In genomic region chr10:4838099-4838498, GRCm38 (mm10) we compare ENCODE assay signal across 31 mouse cellular contexts.
DNase-seq lines count a peak whose midpoint lies in the region; ATAC-seq and TF ChIP-seq lines count a peak whose summit lies in the region.
"Had no signal": no experiment of that assay in that cellular context is flagged by ENCODE, and none has a peak within 500 bp of the region (broad histone marks: within the 10 kb centered on the region; RNA-seq: fewer than 3 reads in every experiment).

No protein-coding gene starts in this region.

- no peak overlapping the region for H3K27ac ChIP-seq in limb, embryonic 11.5 days (replicated peaks; ENCODE audit: low read depth, low read length)
- H3K27ac ChIP-seq in limb, embryonic 10.5 days, result no peak overlapping the region
- peak overlapping the region; percentile 74 for H3K27ac ChIP-seq in gastrocnemius, adult 2 months
- no peak overlapping the region for H3K27ac ChIP-seq in heart, embryonic 12.5 days (ENCODE audit: poor library complexity, severe bottlenecking)
- H3K27ac ChIP-seq: embryonic facial prominence, embryonic 15.5 days; forebrain, embryonic 12.5 days; hindbrain, embryonic 14.5 days; layer of hippocampus, adult 2 months; left cerebral cortex, adult 2 months; lung, embryonic 15.5 days; midbrain, embryonic 10.5 days had no signal

- H3K4me1 ChIP-seq in limb, embryonic 11.5 days (ENCODE audit: control insufficient read depth, insufficient read depth, low read length), result no peaks in the 10 kb centered on the region
- H3K4me1 ChIP-seq in limb, embryonic 10.5 days, result no peaks in the 10 kb centered on the region
- no peaks in the 10 kb centered on the region for H3K4me1 ChIP-seq in heart, embryonic 12.5 days (replicated peaks)
- H3K4me1 ChIP-seq: embryonic facial prominence, embryonic 15.5 days; forebrain, embryonic 12.5 days; lung, embryonic 15.5 days; midbrain, embryonic 10.5 days had no signal

- peak; percentile 23 for DNase-seq in limb, embryonic 11.5 days (ENCODE audit: low spot score)
- no peak for DNase-seq in limb, embryonic 10.5 days (ENCODE audit: low spot score)
- peak; percentile 78 for DNase-seq in gastrocnemius, adult 2 months
- DNase-seq in gastrocnemius, postnatal 25 days, result peak; percentile 37
- no peak for DNase-seq in heart, postnatal 10 days
- no peak for DNase-seq in urinary bladder, postnatal 25 days (ENCODE audit: low spot score)
- DNase-seq: adrenal gland, adult 8-10 months; B cell, adult 2 months; cerebellum, adult 8-10 months; forebrain, postnatal 0 days; heart, adult 11 months; kidney, adult 9 months; kidney, postnatal 36 days; left cerebral cortex, postnatal 4 days; right cerebral cortex, postnatal 25 days; spleen, adult 18-20 months; thymus, postnatal 14 days had no signal

- no peak overlapping the region for H3K4me2 ChIP-seq in limb, embryonic 11.5 days (ENCODE audit: low read depth, severe bottlenecking)
- H3K4me2 ChIP-seq in heart, embryonic 12.5 days, result no peak overlapping the region
- H3K4me2 ChIP-seq: embryonic facial prominence, embryonic 15.5 days; forebrain, embryonic 12.5 days; heart, embryonic 11.5 days; hindbrain, embryonic 14.5 days; liver, embryonic 11.5 days; lung, embryonic 15.5 days had no signal

- intact Hi-C loops in gastrocnemius, adult 2 months (cut with DNase I), result no loop called here
- intact Hi-C loops in heart, postnatal 10 days (cut with DNase I), result no loop called here

- 78% methylated on average over 4 of the region's 4 CpGs for WGBS in limb, embryonic 11.5 days
- WGBS in limb, embryonic 10.5 days, result 93% methylated on average over 4 of the region's 4 CpGs
- WGBS in heart, embryonic 12.5 days, result 87% methylated on average over 4 of the region's 4 CpGs

- ATAC-seq in limb, embryonic 11.5 days (ENCODE audit: insufficient number of reproducible peaks, low FRiP score, low TSS enrichment, low read depth), result 0 out of 2 replicates have a peak, but pooled peaks have one; percentile 54
- no peak for ATAC-seq in heart, embryonic 12.5 days (ENCODE audit: insufficient number of reproducible peaks, low FRiP score)
- ATAC-seq: activated CD4-positive, CD25-positive, alpha-beta regulatory T cell, adult 4 months; forebrain, postnatal 0 days; intestine, postnatal 0 days; midbrain, embryonic 16.5 days had no signal

- TF ChIP-seq CTCF in gastrocnemius, adult 2 months (IDR thresholded peaks at IDR 0.05), result no peak

- H3K27me3 ChIP-seq in limb, embryonic 11.5 days (ENCODE audit: control insufficient read depth, insufficient read depth, low read length), result no peaks in the 10 kb centered on the region
- H3K27me3 ChIP-seq in limb, embryonic 10.5 days (ENCODE audit: low read depth, poor library complexity, severe bottlenecking), result no peaks in the 10 kb centered on the region
- no peaks in the 10 kb centered on the region for H3K27me3 ChIP-seq in heart, embryonic 12.5 days (replicated peaks)
- H3K27me3 ChIP-seq: CH12.LX; embryonic facial prominence, embryonic 15.5 days; forebrain, embryonic 12.5 days; lung, embryonic 15.5 days had no signal

- no peaks in the 10 kb centered on the region for H3K9me3 ChIP-seq in limb, embryonic 11.5 days (ENCODE audit: control insufficient read depth, low read length)
- H3K9me3 ChIP-seq in limb, embryonic 10.5 days (replicated peaks), result no peaks in the 10 kb centered on the region
- no peaks in the 10 kb centered on the region for H3K9me3 ChIP-seq in heart, embryonic 12.5 days (replicated peaks)
- H3K9me3 ChIP-seq: embryonic facial prominence, embryonic 15.5 days; forebrain, embryonic 12.5 days; lung, embryonic 15.5 days; midbrain, embryonic 10.5 days had no signal

- H3K4me3 ChIP-seq in limb, embryonic 11.5 days (ENCODE audit: low read depth, low read length), result no peak overlapping the region
- H3K4me3 ChIP-seq in limb, embryonic 10.5 days, result no peak overlapping the region
- no peak overlapping the region for H3K4me3 ChIP-seq in gastrocnemius, adult 2 months
- no peak overlapping the region for H3K4me3 ChIP-seq in heart, embryonic 12.5 days
- H3K4me3 ChIP-seq: embryonic facial prominence, embryonic 15.5 days; forebrain, embryonic 12.5 days; layer of hippocampus, adult 2 months; left cerebral cortex, adult 2 months; lung, embryonic 15.5 days; midbrain, embryonic 10.5 days had no signal

- no peaks in the 10 kb centered on the region for H3K36me3 ChIP-seq in limb, embryonic 11.5 days (ENCODE audit: control insufficient read depth, insufficient read depth, low read length)
- no peaks in the 10 kb centered on the region for H3K36me3 ChIP-seq in limb, embryonic 10.5 days
- H3K36me3 ChIP-seq in heart, embryonic 12.5 days, result no peaks in the 10 kb centered on the region
- H3K36me3 ChIP-seq: embryonic facial prominence, embryonic 15.5 days; forebrain, embryonic 12.5 days; lung, embryonic 15.5 days; midbrain, embryonic 10.5 days had no signal

- H3K9ac ChIP-seq in limb, embryonic 11.5 days (ENCODE audit: low read length), result no peak overlapping the region
- H3K9ac ChIP-seq in heart, embryonic 12.5 days, result no peak overlapping the region
- H3K9ac ChIP-seq: embryonic facial prominence, embryonic 15.5 days; forebrain, embryonic 12.5 days; forebrain, postnatal 0 days; hindbrain, embryonic 14.5 days; lung, embryonic 15.5 days had no signal

Comparison
In these comparisons a context has a peak if more than half of its experiments do, and no peak if none do; other contexts are left out.
1. DNase-seq: peak in limb, embryonic 11.5 days (single experiment), gastrocnemius, adult 2 months (single experiment) and gastrocnemius, postnatal 25 days (single experiment); none in limb, embryonic 10.5 days (single experiment), heart, postnatal 10 days (0 of 2) and urinary bladder, postnatal 25 days (single experiment).